9 mouse cellular contexts compared by ENCODE assay signal in genomic region chr3:88527565-88527964, GRCm38 (mm10). TPM values are rescaled to one million over a fixed set of nuclear protein-coding genes. Genes with fewer than 3 reads are reported as not detected.
DNase-seq lines count a peak whose midpoint lies in the region; ATAC-seq and TF ChIP-seq lines count a peak whose summit lies in the region.
"Had no signal": no experiment of that assay in that cellular context is flagged by ENCODE, and none has a peak within 500 bp of the region (broad histone marks: within the 10 kb centered on the region; RNA-seq: fewer than 3 reads in every experiment).

No protein-coding gene starts in this region.

- no peak overlapping the region for H3K4me2 ChIP-seq in heart, embryonic 15.5 days
- peak overlapping the region; percentile 37 for H3K4me2 ChIP-seq in hindbrain, embryonic 11.5 days (replicated peaks; ENCODE audit: low read depth, low read length)
- peak overlapping the region; percentile 50 for H3K4me2 ChIP-seq in midbrain, embryonic 14.5 days (ENCODE audit: low read length)
- H3K4me2 ChIP-seq: liver, embryonic 15.5 days had no signal

- no peak for TF ChIP-seq EP300 in heart, adult 2 months (IDR thresholded peaks at IDR 0.05; ENCODE audit: insufficient read depth, low read depth, low read length)

- H3K27me3 ChIP-seq in heart, embryonic 15.5 days, result no peaks in the 10 kb centered on the region
- no peaks in the 10 kb centered on the region for H3K27me3 ChIP-seq in heart, adult 2 months (ENCODE audit: control insufficient read depth, insufficient read depth, low read length)
- no peaks in the 10 kb centered on the region for H3K27me3 ChIP-seq in embryonic facial prominence, embryonic 10.5 days (replicated peaks; ENCODE audit: low read depth, poor library complexity, severe bottlenecking)
- H3K27me3 ChIP-seq in hindbrain, embryonic 11.5 days (ENCODE audit: control insufficient read depth, insufficient read depth, low read length), result no peaks in the 10 kb centered on the region
- H3K27me3 ChIP-seq in midbrain, embryonic 14.5 days (ENCODE audit: control insufficient read depth, insufficient read depth, low read length), result no peaks in the 10 kb centered on the region

- H3K79me2 ChIP-seq in heart, adult 2 months (replicated peaks; ENCODE audit: control insufficient read depth, insufficient read depth, low read length), result no peaks in the 10 kb centered on the region

- H3K4me3 ChIP-seq in heart, embryonic 15.5 days, result no peak overlapping the region
- no peak overlapping the region for H3K4me3 ChIP-seq in heart, adult 2 months
- H3K4me3 ChIP-seq in embryonic facial prominence, embryonic 10.5 days, result peak overlapping the region; percentile 37
- peak overlapping the region; percentile 10; the same call in 1 of the 2 replicates for H3K4me3 ChIP-seq in hindbrain, embryonic 11.5 days (ENCODE audit: low read depth, low read length)
- H3K4me3 ChIP-seq in midbrain, embryonic 14.5 days (replicated peaks; ENCODE audit: low read depth, low read length), result peak overlapping the region; percentile 10; the same call in 1 of the 2 replicates
- H3K4me3 ChIP-seq: liver, embryonic 15.5 days had no signal

- peaks cover 48% of the 10 kb centered on the region for H3K4me1 ChIP-seq in heart, embryonic 15.5 days (replicated peaks)
- no peaks in the 10 kb centered on the region; the same call in 1 of the 2 replicates for H3K4me1 ChIP-seq in heart, adult 2 months (ENCODE audit: control insufficient read depth, insufficient read depth, low read length)
- H3K4me1 ChIP-seq in embryonic facial prominence, embryonic 10.5 days, result peaks cover 54% of the 10 kb centered on the region
- H3K4me1 ChIP-seq in hindbrain, embryonic 11.5 days (replicated peaks; ENCODE audit: control insufficient read depth, insufficient read depth, low read length), result peaks cover 8% of the 10 kb centered on the region
- H3K4me1 ChIP-seq in midbrain, embryonic 14.5 days (ENCODE audit: control insufficient read depth, insufficient read depth, low read length), result peaks cover 46% of the 10 kb centered on the region

- H3K9me3 ChIP-seq in heart, embryonic 15.5 days (replicated peaks), result no peaks in the 10 kb centered on the region
- H3K9me3 ChIP-seq in embryonic facial prominence, embryonic 10.5 days, result no peaks in the 10 kb centered on the region
- H3K9me3 ChIP-seq in hindbrain, embryonic 11.5 days (ENCODE audit: control insufficient read depth, low read length), result no peaks in the 10 kb centered on the region
- no peaks in the 10 kb centered on the region for H3K9me3 ChIP-seq in midbrain, embryonic 14.5 days (ENCODE audit: control insufficient read depth, low read length)
- H3K9me3 ChIP-seq: liver, embryonic 15.5 days had no signal

- no peak for DNase-seq in heart, adult 2 months
- no peak for DNase-seq in embryonic facial prominence, embryonic 10.5 days (ENCODE audit: low spot score)
- no peak for DNase-seq in hindbrain, embryonic 11.5 days (ENCODE audit: low spot score)
- peak; percentile 19 for DNase-seq in midbrain, embryonic 14.5 days
- DNase-seq in adrenal gland, postnatal 10 days, result no peak
- no peak for DNase-seq in T-cell, adult 2 months (ENCODE audit: low spot score)
- no peak for DNase-seq in cerebellum, adult 9-10 months

- TF ChIP-seq POLR2A in heart, adult 2 months (IDR thresholded peaks at IDR 0.05; ENCODE audit: insufficient read depth, low read depth, low read length), result no peak

- no peak for ATAC-seq in heart, embryonic 15.5 days (replicated peaks; ENCODE audit: insufficient number of reproducible peaks, insufficient read depth, low FRiP score, low read depth)
- no peak for ATAC-seq in hindbrain, embryonic 11.5 days (ENCODE audit: low FRiP score)
- no peak for ATAC-seq in midbrain, embryonic 14.5 days (ENCODE audit: low FRiP score, low TSS enrichment)

- H3K27ac ChIP-seq in heart, embryonic 15.5 days, result no peak overlapping the region
- H3K27ac ChIP-seq in heart, adult 2 months, result no peak overlapping the region
- peak overlapping the region; percentile 74 for H3K27ac ChIP-seq in embryonic facial prominence, embryonic 10.5 days (replicated peaks)
- peak overlapping the region; percentile 74 for H3K27ac ChIP-seq in hindbrain, embryonic 11.5 days (ENCODE audit: low read depth, low read length)
- peak overlapping the region; percentile 61 for H3K27ac ChIP-seq in midbrain, embryonic 14.5 days (replicated peaks; ENCODE audit: low read depth, low read length)
- H3K27ac ChIP-seq: liver, embryonic 15.5 days had no signal

- 32% methylated on average over 8 of the region's 8 CpGs for whole genome bisulfite sequencing in heart, embryonic 15.5 days
- 57% methylated on average over 8 of the region's 8 CpGs for WGBS in heart, adult 2 months
- 21% methylated on average over 8 of the region's 8 CpGs for WGBS in embryonic facial prominence, embryonic 10.5 days
- 31% methylated on average over 8 of the region's 8 CpGs for WGBS in hindbrain, embryonic 11.5 days
- WGBS in midbrain, embryonic 14.5 days, result 24% methylated on average over 8 of the region's 8 CpGs

- intact Hi-C loops in heart, adult 2 months (cut with DNase I), result loop anchor here (2.0 kb wide), 1 partner anchor 121 kb away; no protein-coding TSS in a partner anchor

- H3K9ac ChIP-seq in heart, embryonic 15.5 days, result peak overlapping the region; percentile 29
- no peak overlapping the region for H3K9ac ChIP-seq in heart, adult 2 months (ENCODE audit: low read depth, low read length)
- peak overlapping the region; percentile 41 for H3K9ac ChIP-seq in hindbrain, embryonic 11.5 days (ENCODE audit: low read depth, low read length)
- peak overlapping the region; percentile 49 for H3K9ac ChIP-seq in midbrain, embryonic 14.5 days (replicated peaks; ENCODE audit: low read length)
- H3K9ac ChIP-seq: liver, embryonic 15.5 days had no signal

- H3K36me3 ChIP-seq in heart, embryonic 15.5 days, result no peaks in the 10 kb centered on the region
- no peaks in the 10 kb centered on the region for H3K36me3 ChIP-seq in heart, adult 2 months (ENCODE audit: control insufficient read depth, insufficient read depth, low read length)
- H3K36me3 ChIP-seq in embryonic facial prominence, embryonic 10.5 days (replicated peaks), result peaks cover 30% of the 10 kb centered on the region
- 0 out of 2 replicates have a peak, but pooled peaks cover 6% of the 10 kb centered on the region for H3K36me3 ChIP-seq in hindbrain, embryonic 11.5 days (ENCODE audit: control insufficient read depth, insufficient read depth, low read length)
- peaks cover 20% of the 10 kb centered on the region for H3K36me3 ChIP-seq in midbrain, embryonic 14.5 days (ENCODE audit: control insufficient read depth, insufficient read depth, low read length)
- H3K36me3 ChIP-seq: liver, embryonic 15.5 days had no signal

- no peak for TF ChIP-seq CTCF in heart, adult 2 months (IDR thresholded peaks at IDR 0.05)

RNA-seq across cellular contexts. Expression of gene Mex3a, which starts 4.6 kb away (rescaled TPM):
- polyA plus RNA-seq in heart, embryonic 15.5 days (2015; fragmentation: Nextera tagmentation; extraction: Ambion mirVana), result 6.5 and 8.0 TPM in 2 replicates
- under 1 TPM; 0.42 to 0.45 TPM for total RNA-seq in heart, adult 2 months (2021)
- 0.27 and 0.59 TPM in 2 replicates for polyA plus RNA-seq in heart, adult 2 months (2012; rRNA removed)
- 33.6 and 37.4 TPM in 2 replicates for polyA plus RNA-seq in embryonic facial prominence, embryonic 10.5 days (2016; fragmentation: Nextera tagmentation; extraction: Ambion mirVana)
- polyA plus RNA-seq in hindbrain, embryonic 11.5 days (2014; fragmentation: Nextera tagmentation; extraction: Ambion mirVana), result 45.9 and 51.9 TPM in 2 replicates
- 50.8 and 51.8 TPM in 2 replicates for polyA plus RNA-seq in midbrain, embryonic 14.5 days (2014; fragmentation: Nextera tagmentation; extraction: Ambion mirVana)
- total RNA-seq in adrenal gland, postnatal 10 days (2021), result 1 to 10 TPM; 5.5 to 5.6 TPM

RNA-seq across cellular contexts. Expression of gene Lmna, which starts 17.8 kb away (rescaled TPM):
- 110 and 131 TPM in 2 replicates for polyA plus RNA-seq in heart, embryonic 15.5 days (2015; fragmentation: Nextera tagmentation; extraction: Ambion mirVana)
- 100 to 1,000 TPM; 117 to 138 TPM for total RNA-seq in heart, adult 2 months (2021)
- polyA plus RNA-seq in heart, adult 2 months (2012; rRNA removed), result 67.3 and 85.2 TPM in 2 replicates
- polyA plus RNA-seq in embryonic facial prominence, embryonic 10.5 days (2016; fragmentation: Nextera tagmentation; extraction: Ambion mirVana), result 15.2 and 17.9 TPM in 2 replicates
- polyA plus RNA-seq in hindbrain, embryonic 11.5 days (2014; fragmentation: Nextera tagmentation; extraction: Ambion mirVana), result 22.5 and 22.8 TPM in 2 replicates
- polyA plus RNA-seq in midbrain, embryonic 14.5 days (2014; fragmentation: Nextera tagmentation; extraction: Ambion mirVana), result 31.0 and 34.3 TPM in 2 replicates
- total RNA-seq in adrenal gland, postnatal 10 days (2021), result 100 to 1,000 TPM; 102 to 104 TPM

RNA-seq across cellular contexts. Expression of gene Rab25, which starts 20.5 kb away (rescaled TPM):
- polyA plus RNA-seq in heart, embryonic 15.5 days (2015; fragmentation: Nextera tagmentation; extraction: Ambion mirVana), result 0.92 and 4.0 TPM in 2 replicates
- total RNA-seq in heart, adult 2 months (2021), result not detected
- 2.2 TPM in 1 of 2 replicates, not detected in the other for polyA plus RNA-seq in heart, adult 2 months (2012; rRNA removed)
- polyA plus RNA-seq in embryonic facial prominence, embryonic 10.5 days (2016; fragmentation: Nextera tagmentation; extraction: Ambion mirVana), result 4.9 and 5.8 TPM in 2 replicates
- polyA plus RNA-seq in hindbrain, embryonic 11.5 days (2014; fragmentation: Nextera tagmentation; extraction: Ambion mirVana), result 1.1 and 1.8 TPM in 2 replicates
- not detected in 2 replicates for polyA plus RNA-seq in midbrain, embryonic 14.5 days (2014; fragmentation: Nextera tagmentation; extraction: Ambion mirVana)
- total RNA-seq in adrenal gland, postnatal 10 days (2021), result not detected
- polyA plus RNA-seq: liver, embryonic 15.5 days had no signal

RNA-seq across cellular contexts. Expression of gene Lamtor2, which starts 25.3 kb away (rescaled TPM):
- polyA plus RNA-seq in heart, embryonic 15.5 days (2015; fragmentation: Nextera tagmentation; extraction: Ambion mirVana), result 119 and 144 TPM in 2 replicates
- 100 to 1,000 TPM in 1 of 2 experiments, 10 to 100 TPM in 1; 94.3 to 104 TPM for total RNA-seq in heart, adult 2 months (2021)
- polyA plus RNA-seq in heart, adult 2 months (2012; rRNA removed), result 118 TPM in 2 replicates
- polyA plus RNA-seq in embryonic facial prominence, embryonic 10.5 days (2016; fragmentation: Nextera tagmentation; extraction: Ambion mirVana), result 158 and 161 TPM in 2 replicates
- polyA plus RNA-seq in hindbrain, embryonic 11.5 days (2014; fragmentation: Nextera tagmentation; extraction: Ambion mirVana), result 76.1 and 93.9 TPM in 2 replicates
- 93.4 and 154 TPM in 2 replicates for polyA plus RNA-seq in midbrain, embryonic 14.5 days (2014; fragmentation: Nextera tagmentation; extraction: Ambion mirVana)
- total RNA-seq in adrenal gland, postnatal 10 days (2021), result 100 to 1,000 TPM; 131 to 132 TPM

RNA-seq across cellular contexts. Expression of gene Ubqln4, which starts 26.0 kb away (rescaled TPM):
- polyA plus RNA-seq in heart, embryonic 15.5 days (2015; fragmentation: Nextera tagmentation; extraction: Ambion mirVana), result 30.0 and 34.9 TPM in 2 replicates
- total RNA-seq in heart, adult 2 months (2021), result 10 to 100 TPM; 70.1 to 76.5 TPM
- 69.3 and 86.7 TPM in 2 replicates for polyA plus RNA-seq in heart, adult 2 months (2012; rRNA removed)
- polyA plus RNA-seq in embryonic facial prominence, embryonic 10.5 days (2016; fragmentation: Nextera tagmentation; extraction: Ambion mirVana), result 68.6 and 77.9 TPM in 2 replicates
- 62.6 and 66.3 TPM in 2 replicates for polyA plus RNA-seq in hindbrain, embryonic 11.5 days (2014; fragmentation: Nextera tagmentation; extraction: Ambion mirVana)
- polyA plus RNA-seq in midbrain, embryonic 14.5 days (2014; fragmentation: Nextera tagmentation; extraction: Ambion mirVana), result 42.4 and 47.8 TPM in 2 replicates
- total RNA-seq in adrenal gland, postnatal 10 days (2021), result 10 to 100 TPM; 63.9 to 73.1 TPM

Comparison
In these comparisons a context has a peak if more than half of its experiments do, and no peak if none do; other contexts are left out.
1. H3K27ac ChIP-seq: peak in embryonic facial prominence, embryonic 10.5 days (single experiment), hindbrain, embryonic 11.5 days (single experiment) and midbrain, embryonic 14.5 days (single experiment); none in heart, embryonic 15.5 days (single experiment) and heart, adult 2 months (single experiment).
2. H3K4me3 ChIP-seq: peak in embryonic facial prominence, embryonic 10.5 days (single experiment), hindbrain, embryonic 11.5 days (single experiment) and midbrain, embryonic 14.5 days (single experiment); none in heart, embryonic 15.5 days (single experiment) and heart, adult 2 months (single experiment).